Mouse (Mus musculus) heart, embryonic 14.5 days (tissue): ENCODE measurements around the gene Myoz2. TPM values are rescaled to one million over a fixed set of nuclear protein-coding genes. Genes with fewer than 3 reads are reported as not detected.
A peak's percentile ranks its signal among the peaks of the same experiment; 100 is the strongest.

Source experiments
- ATAC-seq: fragments of 200-750 bp; cut with Nextera tagmentation; 2 replicates; pipeline ENCODE4 v1.8.0; 2017; ENCODE audit warnings: low read depth, moderate TSS enrichment; ENCODE audit not compliant: insufficient number of reproducible peaks, insufficient read depth, low FRiP score
- H3K27ac ChIP-seq, 2 experiments: fragments of 200-500 bp in 1 of 2; fragments of 300-500 bp in 1 of 2; sonication (generic) in 1 of 2; replicated peaks in 1 of 2; 2 replicates each; pipeline ENCODE4 v1.5.1; 2012 to 2014; ENCODE audit warnings: low read depth in 2 of 2, low read length in 2 of 2, control low read depth in 1 of 2, mild to moderate bottlenecking in 1 of 2, mixed read lengths in 1 of 2; ENCODE audit not compliant: control insufficient read depth in 1 of 2, insufficient read depth in 1 of 2
- H3K27me3 ChIP-seq: fragments of 300-500 bp; sonication (generic); 2 replicates; pipeline ENCODE4 v1.6.1; 2014; ENCODE audit warnings: mild to moderate bottlenecking, low read length, control low read depth; ENCODE audit not compliant: control insufficient read depth, insufficient read depth
- H3K36me3 ChIP-seq: fragments of 300-500 bp; sonication (generic); 2 replicates; pipeline ENCODE4 v1.6.1; 2014; ENCODE audit warnings: mild to moderate bottlenecking, control low read depth, low read length, mixed read lengths; ENCODE audit not compliant: control insufficient read depth, insufficient read depth
- H3K4me1 ChIP-seq, 2 experiments: fragments of 200-500 bp in 1 of 2; fragments of 300-500 bp in 1 of 2; sonication (generic) in 1 of 2; 2 replicates each; pipeline ENCODE4 v1.6.1; 2012 to 2014; ENCODE audit warnings: low read length in 2 of 2, control low read depth in 1 of 2, mixed read lengths in 1 of 2; ENCODE audit not compliant: control insufficient read depth in 2 of 2, insufficient read depth in 2 of 2
- H3K4me2 ChIP-seq: fragments of 300-500 bp; sonication (generic); 2 replicates; pipeline ENCODE4 v1.6.1; 2014; ENCODE audit warnings: mild to moderate bottlenecking, low read length
- H3K4me3 ChIP-seq, 2 experiments: fragments of 200-500 bp in 1 of 2; fragments of 300-500 bp in 1 of 2; sonication (generic) in 1 of 2; 2 replicates each; pipeline ENCODE4 v1.5.1; 2012 to 2014; ENCODE audit warnings: low read length in 2 of 2, mild to moderate bottlenecking in 2 of 2, control low read depth in 1 of 2, low read depth in 1 of 2, moderate library complexity in 1 of 2; ENCODE audit not compliant: control insufficient read depth in 1 of 2, insufficient read depth in 1 of 2
- H3K9ac ChIP-seq: fragments of 300-500 bp; sonication (generic); 2 replicates; pipeline ENCODE4 v1.6.1; 2014; ENCODE audit warnings: mild to moderate bottlenecking, low read length
- H3K9me3 ChIP-seq: fragments of 300-500 bp; sonication (generic); 2 replicates; pipeline ENCODE4 v1.6.1; 2016; ENCODE audit warnings: low read length, control low read depth; ENCODE audit not compliant: control insufficient read depth
- WGBS: fragments of 180-500 bp; shearing (Covaris S2); extraction: QIAGEN DNeasy Blood & Tissue Kit; methylation state at CpG from one replicate; pipeline ENCODE4 v1.1.7; 2014; 5-methylcytosine and 5-hydroxymethylcytosine counted together
- polyA plus RNA-seq: library from polyadenylated mRNA; unstranded; fragments of >200 nt; fragmentation: Nextera tagmentation; extraction: Ambion mirVana; gene quantifications from 2 replicates; pipeline ENCODE4 v1.2.1, GENCODE M21; 2014

Myoz2 gene
- polyA plus RNA-seq, 1 experiment from 2014 or later, result 230 TPM

DNA sequence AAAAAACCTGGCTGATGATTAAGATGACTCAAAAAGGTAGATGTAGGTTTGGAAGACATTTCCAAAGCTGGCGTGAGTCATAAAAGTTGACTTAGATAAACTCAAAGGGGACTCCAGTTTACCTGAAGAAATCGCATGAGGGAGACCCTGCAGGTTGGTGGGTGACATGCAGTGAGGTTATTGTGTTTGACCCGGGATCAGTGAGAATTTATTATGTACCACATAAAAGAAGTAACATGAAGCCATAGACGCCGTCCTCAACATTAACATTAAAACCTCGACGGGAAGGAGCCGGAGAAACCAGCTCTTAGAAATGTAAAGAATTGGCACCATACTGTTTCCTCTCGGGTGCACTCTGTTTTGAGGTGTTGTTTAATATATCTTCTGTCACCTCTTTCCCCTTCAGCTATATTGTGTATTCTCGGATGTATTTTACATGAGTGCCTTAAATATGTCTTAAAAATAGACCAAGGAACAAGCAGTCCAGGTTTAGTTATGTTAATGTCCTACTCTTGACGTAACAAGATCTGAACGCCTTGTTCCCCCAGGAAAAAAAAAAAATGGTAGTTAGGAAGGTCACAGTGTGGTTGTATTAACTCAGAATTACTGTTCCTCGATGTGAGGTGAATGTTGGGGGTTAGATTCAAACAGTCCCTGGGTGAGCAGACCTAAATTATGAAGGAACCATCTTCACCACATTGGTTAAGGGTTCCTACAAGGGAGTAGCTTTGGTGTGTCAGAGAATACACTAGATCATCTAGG is 49.5 kb downstream of the Myoz2 start:
- Histone ChIP-seq H3K4me3 (peak overlapping the region; percentile 82 to 91), H3K4me1 (peaks cover 9 to 25% of the 10 kb centered on the region in 2 experiments), H3K4me2 (peak overlapping the region; percentile 71), H3K9ac (peak overlapping the region; percentile 94), H3K27me3 (no peaks in the 10 kb centered on the region), H3K9me3 (no peaks in the 10 kb centered on the region), H3K36me3 (no peaks in the 10 kb centered on the region), H3K27ac (peak overlapping the region; percentile 91 to 97)
- ATAC-seq, result no peak
- WGBS, result 16% methylated on average over 13 of the region's 13 CpGs

- under 1% methylated on average over 84 of the region's 94 CpGs for WGBS
- Histone ChIP-seq H3K27me3 (no peaks in the 10 kb centered on the region), H3K4me3 (peak within 1 kb of the TSS; percentile 82 to 91), H3K27ac (peak within 1 kb of the TSS; percentile 95 to 97), H3K9ac (peak within 1 kb of the TSS; percentile 94), H3K9me3 (no peaks in the 10 kb centered on the region), H3K36me3 (no peaks in the 10 kb centered on the region), H3K4me2 (peak within 1 kb of the TSS; percentile 71), H3K4me1 (peaks cover 9 to 21% of the 10 kb centered on the region in 2 experiments)
- ATAC-seq, result peak; percentile 98
These were observed 50.3 kb downstream of the Myoz2 start, which contains the start of gene Usp53 for GRCm38 (mm10) chr3:122984249-122985182. Gene Usp53, minus strand, starts transcription at chr3:122984510.

GRCm38 (mm10) chr3:122983849-122984248 is 51.0 kb downstream of the Myoz2 start:
- ATAC-seq, result peak; percentile 81
- Histone ChIP-seq H3K9ac (peak overlapping the region; percentile 90), H3K27ac (peak overlapping the region; percentile 95 to 97), H3K4me3 (peak overlapping the region; percentile 82 to 88), H3K36me3 (0 out of 2 replicates have a peak, but pooled peaks cover 3% of the 10 kb centered on the region), H3K4me2 (peak overlapping the region; percentile 71), H3K4me1 (peaks cover 9 to 20% of the 10 kb centered on the region in 2 experiments), H3K9me3 (no peaks in the 10 kb centered on the region), H3K27me3 (no peaks in the 10 kb centered on the region)
- 0% methylated on average over 30 of the region's 30 CpGs for WGBS

DNA sequence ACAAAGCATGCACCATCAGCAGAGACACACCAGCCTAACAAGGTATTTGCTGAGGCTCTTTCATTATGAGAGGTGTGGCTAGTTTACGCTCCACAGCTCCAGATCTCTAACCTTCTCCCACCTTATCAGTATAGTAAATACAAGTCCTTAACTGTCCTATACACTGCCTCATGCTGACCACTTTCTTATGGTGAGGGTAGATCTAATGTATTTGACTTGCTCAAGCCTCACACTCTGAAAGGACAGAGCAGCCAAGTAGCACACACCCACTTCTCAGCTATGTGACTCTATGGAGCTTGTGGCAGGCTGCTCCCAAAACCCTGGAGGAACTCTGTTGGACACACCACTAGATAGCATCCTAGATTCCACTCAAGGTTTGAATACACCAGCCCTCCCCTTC is 58.9 kb downstream of the Myoz2 start:
- no peaks in the 10 kb centered on the region for H3K27me3 ChIP-seq
- whole genome bisulfite sequencing, result 83% methylated on average over 1 of the region's 1 CpGs
- ATAC-seq, result no peak
- H3K4me2 ChIP-seq, result no peak overlapping the region
- no peak overlapping the region for H3K4me3 ChIP-seq
- H3K4me1 ChIP-seq, result peaks cover 2 to 14% of the 10 kb centered on the region in 2 experiments
- no peak overlapping the region for H3K9ac ChIP-seq
- no peak overlapping the region for H3K27ac ChIP-seq
- H3K36me3 ChIP-seq, result 0 out of 2 replicates have a peak, but pooled peaks cover 10% of the 10 kb centered on the region
- H3K9me3 ChIP-seq, result no peaks in the 10 kb centered on the region

GRCm38 (mm10) chr3:122975363-122975762 is 59.5 kb downstream of the Myoz2 start:
- Histone ChIP-seq H3K27me3 (no peaks in the 10 kb centered on the region), H3K4me1 (peaks cover 2 to 14% of the 10 kb centered on the region in 2 experiments), H3K4me2 (no peak overlapping the region), H3K9me3 (no peaks in the 10 kb centered on the region), H3K9ac (no peak overlapping the region), H3K36me3 (0 out of 2 replicates have a peak, but pooled peaks cover 10% of the 10 kb centered on the region), H3K4me3 (no peak overlapping the region), H3K27ac (no peak overlapping the region)
- WGBS, result 71% methylated on average over 4 of the region's 4 CpGs
- no peak for ATAC-seq

DNA sequence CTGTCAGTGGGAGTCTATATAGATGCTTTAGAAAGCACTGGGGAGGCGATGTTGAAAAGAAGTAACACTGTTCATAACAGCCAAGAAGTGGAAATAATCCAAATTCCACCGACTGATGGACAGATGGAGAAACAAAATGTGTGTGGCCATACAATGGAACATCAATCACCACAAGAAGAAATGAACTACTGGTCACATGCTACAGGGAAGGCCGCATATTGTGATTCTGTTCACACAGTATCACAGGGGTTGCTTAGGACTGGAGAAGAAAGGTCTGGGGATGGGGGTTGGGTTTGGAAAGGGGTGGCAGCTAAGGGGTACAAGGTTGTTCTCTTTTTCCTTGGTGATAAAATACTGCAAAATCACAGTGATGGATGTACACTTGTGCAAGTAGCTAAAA is 60.0 kb downstream of the Myoz2 start:
- no peaks in the 10 kb centered on the region for H3K27me3 ChIP-seq
- no peak overlapping the region for H3K4me3 ChIP-seq
- H3K4me1 ChIP-seq, result peaks cover 2 to 14% of the 10 kb centered on the region in 2 experiments
- no peak for ATAC-seq
- H3K27ac ChIP-seq, result no peak overlapping the region
- H3K9me3 ChIP-seq, result no peaks in the 10 kb centered on the region
- WGBS, result 78% methylated on average over 3 of the region's 3 CpGs
- 0 out of 2 replicates have a peak, but pooled peaks cover 10% of the 10 kb centered on the region for H3K36me3 ChIP-seq
- H3K4me2 ChIP-seq, result no peak overlapping the region
- no peak overlapping the region for H3K9ac ChIP-seq

DNA sequence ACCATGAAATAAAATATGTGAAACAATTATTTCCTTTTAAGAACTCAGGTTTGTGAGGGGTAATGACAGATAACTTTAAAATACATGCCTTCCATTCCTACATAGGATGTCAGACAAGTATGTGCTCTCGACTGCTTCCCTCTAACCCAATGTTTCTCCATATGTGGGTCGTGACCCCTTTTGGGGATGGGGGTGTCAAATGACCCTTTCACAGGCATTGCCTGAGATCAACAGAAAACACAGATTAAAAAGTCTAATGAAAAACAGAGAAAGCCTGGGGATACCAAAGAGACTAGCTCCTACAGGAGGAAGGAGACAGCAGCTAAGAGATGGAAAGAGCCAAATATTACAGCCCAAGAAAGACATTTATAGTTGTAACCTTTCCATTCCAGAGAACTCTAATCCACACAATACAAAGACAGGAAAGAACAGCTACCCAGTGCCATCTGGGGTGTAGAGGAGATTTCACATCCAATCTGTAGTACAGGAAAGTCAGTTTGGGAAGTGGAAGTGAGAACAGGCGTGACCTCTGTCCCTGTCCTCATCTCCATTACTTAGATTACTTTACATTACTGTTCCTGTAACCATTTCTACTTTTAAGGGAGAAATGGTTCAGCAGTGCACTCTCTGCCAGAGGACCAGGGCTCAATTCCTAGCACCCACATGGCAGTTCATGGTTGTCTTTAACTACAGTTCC is 62.5 kb downstream of the Myoz2 start:
- ATAC-seq, result no peak
- Histone ChIP-seq H3K4me2 (no peak overlapping the region), H3K27ac (no peak overlapping the region), H3K36me3 (peaks cover 15% of the 10 kb centered on the region), H3K9ac (no peak overlapping the region), H3K4me1 (peaks cover 2 to 14% of the 10 kb centered on the region in 2 experiments), H3K9me3 (no peaks in the 10 kb centered on the region), H3K4me3 (no peak overlapping the region), H3K27me3 (no peaks in the 10 kb centered on the region)
- WGBS, result 76% methylated on average over 3 of the region's 3 CpGs
